Mouse (Mus musculus): Measurements from ENCODE around the gene 1700020N01Rik. TPM values are rescaled to one million over a fixed set of nuclear protein-coding genes. Genes with fewer than 3 reads are reported as not detected.

Gene 1700020N01Rik
- total RNA-seq (2023), result not detected

GRCm38 (mm10) chr10:21592896-21593380, at the start of gene 1700020N01Rik:
TSS of gene 1700020N01Rik (plus strand) at chr10:21593145.

Other genes starting within 250 kb of the 1700020N01Rik start
- not detected for gene Aldh8a1, start 215.9 kb upstream of the 1700020N01Rik start, total RNA-seq (2023)

All from neutrophil, adult 59 days (primary cell).